Mouse (Mus musculus) left cerebral cortex, postnatal 10 days (tissue): ENCODE measurements at regions not wholly inside any gene's neighbourhood (a gene's known extent, or its start where the extent isn't known, plus 50 kb on each side); places are given as distances from the start of the nearest gene placed in this dataset. TPM values are rescaled to one million over a fixed set of nuclear protein-coding genes. Genes with fewer than 3 reads are reported as not detected.

Source experiments
- microRNA-seq: library from miRNA; unstranded; fragments of <30 nt; microRNA quantifications from one replicate; pipeline ENCODE4 v1.2.0, GENCODE M21; 2022

Small RNA genes lying in the stretch of these regions (microRNA-seq; reads per million reads assigned to microRNA genes)
- gene Mir3089, result not detected
